Mouse (Mus musculus): ENCODE measurements around the gene Syt2. TPM values are rescaled to one million over a fixed set of nuclear protein-coding genes. Genes with fewer than 3 reads are reported as not detected.
A peak's percentile ranks its signal among the peaks of the same experiment; 100 is the strongest.

Gene Syt2
- polyA plus RNA-seq, 1 experiment from 2014 or later: 8.2 TPM

- Histone ChIP-seq H3K4me1 (replicated peaks) (peaks cover 28% of the 10 kb centered on the region), H3K4me2 (no peak overlapping the region), H3K27ac (no peak overlapping the region), H3K9ac (no peak overlapping the region), H3K27me3 (no peaks in the 10 kb centered on the region), H3K9me3 (no peaks in the 10 kb centered on the region), H3K36me3 (no peaks in the 10 kb centered on the region), H3K4me3 (no peak overlapping the region)
- no peak for ATAC-seq (ENCODE audit: low FRiP score)
- 79% methylated on average over 17 of the region's 17 CpGs for WGBS
Observed at GRCm38 (mm10) chr1:134697522-134698250, 51.2 kb downstream of the Syt2 start.

- ATAC-seq (ENCODE audit: low FRiP score): no peak
- no peak overlapping the region for H3K9ac ChIP-seq
- H3K9me3 ChIP-seq: no peaks in the 10 kb centered on the region
- H3K36me3 ChIP-seq: no peaks in the 10 kb centered on the region
- 64% methylated on average over 5 of the region's 5 CpGs for WGBS
- H3K4me2 ChIP-seq: no peak overlapping the region
- H3K4me1 ChIP-seq (replicated peaks): peaks cover 30% of the 10 kb centered on the region
- H3K4me3 ChIP-seq: no peak overlapping the region
- no peaks in the 10 kb centered on the region for H3K27me3 ChIP-seq
- no peak overlapping the region for H3K27ac ChIP-seq
Observed at GRCm38 (mm10) chr1:134698486-134698885, 52.0 kb downstream of the Syt2 start.

- Histone ChIP-seq H3K4me1 (replicated peaks) (peaks cover 30% of the 10 kb centered on the region), H3K27ac (no peak overlapping the region), H3K4me2 (no peak overlapping the region), H3K4me3 (no peak overlapping the region), H3K9me3 (no peaks in the 10 kb centered on the region), H3K9ac (peak overlapping the region; percentile 19; the same call in 1 of the 2 replicates), H3K27me3 (peaks cover 5% of the 10 kb centered on the region; the same call in 1 of the 2 replicates), H3K36me3 (no peaks in the 10 kb centered on the region)
- no peak for ATAC-seq (ENCODE audit: low FRiP score)
- WGBS: 54% methylated on average over 9 of the region's 9 CpGs
Observed at GRCm38 (mm10) chr1:134699390-134699789, 52.9 kb downstream of the Syt2 start.

- no peak overlapping the region for H3K4me3 ChIP-seq
- peaks cover 8% of the 10 kb centered on the region for H3K27me3 ChIP-seq
- H3K4me1 ChIP-seq (replicated peaks): peaks cover 37% of the 10 kb centered on the region
- no peaks in the 10 kb centered on the region for H3K36me3 ChIP-seq
- H3K27ac ChIP-seq: no peak overlapping the region; the same call in 1 of the 2 replicates
- peak overlapping the region; percentile 20; the same call in 1 of the 2 replicates for H3K9ac ChIP-seq
- H3K9me3 ChIP-seq: no peaks in the 10 kb centered on the region
- no peak for ATAC-seq (ENCODE audit: low FRiP score)
- no peak overlapping the region for H3K4me2 ChIP-seq
- WGBS: 40% methylated on average over 2 of the region's 2 CpGs
Observed at GRCm38 (mm10) chr1:134700151-134700550, 53.7 kb downstream of the Syt2 start.

- Histone ChIP-seq H3K4me2 (no peak overlapping the region), H3K27ac (no peak overlapping the region), H3K27me3 (peaks cover 13% of the 10 kb centered on the region), H3K9ac (no peak overlapping the region; the same call in 1 of the 2 replicates), H3K4me1 (replicated peaks) (peaks cover 39% of the 10 kb centered on the region), H3K9me3 (no peaks in the 10 kb centered on the region), H3K36me3 (no peaks in the 10 kb centered on the region), H3K4me3 (no peak overlapping the region)
- ATAC-seq (ENCODE audit: low FRiP score): no peak; the same call in 1 of the 2 replicates
- WGBS: 24% methylated on average over 5 of the region's 5 CpGs
Observed at GRCm38 (mm10) chr1:134700634-134701033, 54.2 kb downstream of the Syt2 start.

GRCm38 (mm10) chr1:134701191-134701590 is 54.7 kb downstream of the Syt2 start:
- Histone ChIP-seq H3K27me3 (peaks cover 18% of the 10 kb centered on the region), H3K27ac (no peak overlapping the region), H3K4me2 (no peak overlapping the region), H3K36me3 (no peaks in the 10 kb centered on the region), H3K4me3 (no peak overlapping the region), H3K4me1 (replicated peaks) (peaks cover 42% of the 10 kb centered on the region), H3K9me3 (no peaks in the 10 kb centered on the region), H3K9ac (no peak overlapping the region)
- WGBS: 32% methylated on average over 6 of the region's 6 CpGs
- no peak for ATAC-seq (ENCODE audit: low FRiP score)

- WGBS: 87% methylated on average over 2 of the region's 2 CpGs
- no peak for ATAC-seq (ENCODE audit: low FRiP score)
- no peak overlapping the region for H3K9ac ChIP-seq
- H3K4me2 ChIP-seq: no peak overlapping the region
- no peaks in the 10 kb centered on the region for H3K9me3 ChIP-seq
- H3K36me3 ChIP-seq: no peaks in the 10 kb centered on the region
- H3K27ac ChIP-seq: no peak overlapping the region
- no peak overlapping the region for H3K4me3 ChIP-seq
- peaks cover 39% of the 10 kb centered on the region for H3K27me3 ChIP-seq
- peaks cover 44% of the 10 kb centered on the region for H3K4me1 ChIP-seq (replicated peaks)
Observed at GRCm38 (mm10) chr1:134703232-134703631, 56.8 kb downstream of the Syt2 start.

- Histone ChIP-seq H3K27me3 (peaks cover 51% of the 10 kb centered on the region), H3K27ac (no peak overlapping the region), H3K4me3 (no peak overlapping the region), H3K4me2 (no peak overlapping the region), H3K9ac (no peak overlapping the region), H3K36me3 (no peaks in the 10 kb centered on the region), H3K9me3 (no peaks in the 10 kb centered on the region), H3K4me1 (replicated peaks) (peaks cover 50% of the 10 kb centered on the region)
- WGBS: 34% methylated on average over 22 of the region's 22 CpGs
- ATAC-seq (ENCODE audit: low FRiP score): no peak
Observed at GRCm38 (mm10) chr1:134704396-134705306, 58.2 kb downstream of the Syt2 start.

- H3K27ac ChIP-seq: no peak overlapping the region
- no peak overlapping the region for H3K9ac ChIP-seq
- no peaks in the 10 kb centered on the region for H3K36me3 ChIP-seq
- H3K4me2 ChIP-seq: no peak overlapping the region
- no peaks in the 10 kb centered on the region for H3K9me3 ChIP-seq
- H3K4me3 ChIP-seq: no peak overlapping the region
- peaks cover 63% of the 10 kb centered on the region for H3K27me3 ChIP-seq
- 56% methylated on average over 2 of the region's 2 CpGs for WGBS
- H3K4me1 ChIP-seq (replicated peaks): peaks cover 48% of the 10 kb centered on the region
- no peak for ATAC-seq (ENCODE audit: low FRiP score)
Observed at GRCm38 (mm10) chr1:134706549-134706948, 60.1 kb downstream of the Syt2 start.

GRCm38 (mm10) chr1:134707516-134707915 is 61.0 kb downstream of the Syt2 start:
- ATAC-seq (ENCODE audit: low FRiP score): no peak
- 81% methylated on average over 3 of the region's 3 CpGs for WGBS
- no peak overlapping the region for H3K4me2 ChIP-seq
- H3K27me3 ChIP-seq: peaks cover 67% of the 10 kb centered on the region
- H3K9ac ChIP-seq: no peak overlapping the region
- no peak overlapping the region for H3K27ac ChIP-seq
- no peaks in the 10 kb centered on the region for H3K36me3 ChIP-seq
- H3K4me1 ChIP-seq (replicated peaks): peaks cover 50% of the 10 kb centered on the region
- no peaks in the 10 kb centered on the region for H3K9me3 ChIP-seq
- H3K4me3 ChIP-seq: no peak overlapping the region

GRCm38 (mm10) chr1:134708274-134708673 is 61.8 kb downstream of the Syt2 start:
- WGBS: 10% methylated on average over 8 of the region's 8 CpGs
- Histone ChIP-seq H3K9ac (peak overlapping the region; percentile 78), H3K9me3 (no peaks in the 10 kb centered on the region), H3K27me3 (peaks cover 69% of the 10 kb centered on the region), H3K4me3 (peak overlapping the region; percentile 58), H3K4me2 (peak overlapping the region; percentile 96), H3K36me3 (no peaks in the 10 kb centered on the region), H3K27ac (no peak overlapping the region; the same call in 1 of the 2 replicates), H3K4me1 (replicated peaks) (peaks cover 53% of the 10 kb centered on the region)
- peak; percentile 18; the same call in 1 of the 2 replicates for ATAC-seq (ENCODE audit: low FRiP score)

- Histone ChIP-seq H3K36me3 (no peaks in the 10 kb centered on the region), H3K4me2 (peak overlapping the region; percentile 96), H3K27ac (peak overlapping the region; percentile 35; the same call in 1 of the 2 replicates), H3K9ac (peak overlapping the region; percentile 78), H3K27me3 (peaks cover 69% of the 10 kb centered on the region), H3K9me3 (no peaks in the 10 kb centered on the region), H3K4me3 (peak overlapping the region; percentile 58), H3K4me1 (replicated peaks) (peaks cover 59% of the 10 kb centered on the region)
- ATAC-seq (ENCODE audit: low FRiP score): peak; percentile 66
- under 1% methylated on average over 43 of the region's 46 CpGs for WGBS
Observed at GRCm38 (mm10) chr1:134708801-134709385, 62.4 kb downstream of the Syt2 start.

All from hindbrain, embryonic 13.5 days (tissue).